1 mouse cellular context compared by ENCODE assay signal in the genomic region with DNA sequence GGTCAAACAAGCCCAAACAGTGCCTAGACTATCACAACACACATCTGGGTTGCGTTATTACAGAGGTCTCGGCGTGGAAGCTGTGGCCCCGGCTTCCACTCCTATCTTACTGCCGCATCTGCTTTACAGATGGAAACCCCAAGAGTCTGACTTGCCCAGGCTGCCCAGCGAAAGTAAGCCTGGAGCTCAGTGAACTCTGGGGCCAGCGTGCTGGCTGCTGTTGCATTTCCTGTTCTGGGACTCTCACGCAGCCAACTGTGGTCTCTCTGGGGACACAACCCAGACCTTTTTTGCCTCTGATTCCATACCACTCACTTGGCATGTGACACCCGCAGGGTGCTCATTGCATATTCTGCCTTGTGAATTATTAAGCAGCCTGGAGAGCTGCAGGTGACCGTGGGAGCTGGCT.
TF ChIP-seq lines count a peak whose summit lies in the region.

No protein-coding gene starts in this region.

TF ChIP-seq in CH12.LX, 34 proteins besides CTCF, POLR2A, EP300 and RAD21 (continued from another document):
- TF ChIP-seq HCFC1 (IDR thresholded peaks at IDR 0.05; ENCODE audit: low read depth, low read length) (no peak), MAZ (IDR thresholded peaks at IDR 0.05; ENCODE audit: low read depth, low read length) (0 out of 2 replicates have a peak, but pooled peaks have one; percentile 26), ELF1 (IDR thresholded peaks at IDR 0.05; ENCODE audit: low read depth, low read length) (peak; percentile 39; the same call in 1 of the 2 replicates), SIN3A (IDR thresholded peaks at IDR 0.05; ENCODE audit: low read length) (no peak)
